Mouse (Mus musculus): ENCODE data around the gene Nrp2. TPM values are rescaled to one million over a fixed set of nuclear protein-coding genes. Genes with fewer than 3 reads are reported as not detected.

Nrp2 gene
- total and polyA plus RNA-seq, 3 experiments, result not detected

- H3K4me1 ChIP-seq (ENCODE audit: control insufficient read depth in 1 of 2, insufficient read depth in 2 of 2, low read length in 2 of 2), result no peaks in the 10 kb centered on the region
- TF ChIP-seq TCF12 (IDR thresholded peaks at IDR 0.05; ENCODE audit: low read depth, low read length) (no peak), MEF2A (IDR thresholded peaks at IDR 0.05; ENCODE audit: extremely low read depth, insufficient replicate concordance, low read depth, low read length, poor library complexity, severe bottlenecking) (no peak), MAZ (IDR thresholded peaks at IDR 0.05; ENCODE audit: low read depth, low read length) (no peak), MYB (IDR thresholded peaks at IDR 0.05; ENCODE audit: low read depth, low read length) (no peak), TAL1 (IDR thresholded peaks at IDR 0.05; ENCODE audit: low read length) (no peak), CTCF (IDR thresholded peaks at IDR 0.05 in 2 of 3, conservative IDR thresholded peaks at IDR 0.05 in 1 of 3; ENCODE audit: control insufficient read depth in 1 of 3, insufficient read depth in 1 of 3, low read depth in 2 of 3, low read length in 3 of 3, poor library complexity in 1 of 3, severe bottlenecking in 1 of 3) (no peak), E2F4 (IDR thresholded peaks at IDR 0.05; ENCODE audit: borderline replicate concordance, low read depth, low read length) (no peak), BHLHE40 (IDR thresholded peaks at IDR 0.05; ENCODE audit: borderline replicate concordance, low read depth, low read length) (no peak), KAT2A (conservative IDR thresholded peaks at IDR 0.05; ENCODE audit: low read depth, low read length) (no peak), ZKSCAN1 (IDR thresholded peaks at IDR 0.05; ENCODE audit: low read depth, low read length) (no peak), USF1 (IDR thresholded peaks at IDR 0.05; ENCODE audit: low read depth, low read length) (no peak), NRF1 (IDR thresholded peaks at IDR 0.05; ENCODE audit: insufficient read depth, low read depth, low read length, poor library complexity, severe bottlenecking) (no peak)
- no peak overlapping the region for H3K27ac ChIP-seq (ENCODE audit: control insufficient read depth, low read depth, low read length)
- no peaks in the 10 kb centered on the region; the same call in 1 of the 2 replicates for H3K9me3 ChIP-seq (replicated peaks; ENCODE audit: insufficient read depth, low read length)
- DNase-seq (ENCODE audit: low read depth, low spot score), result no peak
- H3K36me3 ChIP-seq (ENCODE audit: control insufficient read depth in 1 of 2, insufficient read depth in 2 of 2, low read length in 2 of 2), result no peaks in the 10 kb centered on the region
- no peak overlapping the region for H3K9ac ChIP-seq (ENCODE audit: control insufficient read depth, low read depth, low read length, poor library complexity, severe bottlenecking)
- no peaks in the 10 kb centered on the region for H3K79me2 ChIP-seq (ENCODE audit: control insufficient read depth, insufficient read depth, low read length, poor library complexity)
- H3K4me3 ChIP-seq (ENCODE audit: control insufficient read depth in 1 of 2, insufficient read depth in 1 of 2, low read depth in 2 of 2, low read length in 2 of 2), result no peak overlapping the region
- no peaks in the 10 kb centered on the region for H3K27me3 ChIP-seq (ENCODE audit: control insufficient read depth in 1 of 2, insufficient read depth in 2 of 2, low read length in 2 of 2)
Observed at GRCm38 (mm10) chr1:62829690-62830417, 126.8 kb downstream of the Nrp2 start.

GRCm38 (mm10) chr1:62830418-62830769 is 127.3 kb downstream of the Nrp2 start:
- H3K36me3 ChIP-seq (ENCODE audit: control insufficient read depth in 1 of 2, insufficient read depth in 2 of 2, low read length in 2 of 2), result no peaks in the 10 kb centered on the region
- no peak overlapping the region for H3K9ac ChIP-seq (ENCODE audit: control insufficient read depth, low read depth, low read length, poor library complexity, severe bottlenecking)
- no peak for TF ChIP-seq BHLHE40 (IDR thresholded peaks at IDR 0.05; ENCODE audit: borderline replicate concordance, low read depth, low read length)
- no peak for TF ChIP-seq ELF1 (IDR thresholded peaks at IDR 0.05; ENCODE audit: low read depth, low read length)
- TF ChIP-seq MYC (IDR thresholded peaks at IDR 0.05; ENCODE audit: low read depth, low read length), result no peak
- TF ChIP-seq E2F4 (IDR thresholded peaks at IDR 0.05; ENCODE audit: borderline replicate concordance, low read depth, low read length), result no peak
- TF ChIP-seq EP300 (IDR thresholded peaks at IDR 0.05; ENCODE audit: low read depth in 1 of 2, low read length in 2 of 2), result no peak
- TF ChIP-seq USF2 (IDR thresholded peaks at IDR 0.05; ENCODE audit: borderline replicate concordance in 1 of 2, insufficient read depth in 1 of 2, low read depth in 1 of 2, low read length in 2 of 2), result no peak
- TF ChIP-seq SMC3 (IDR thresholded peaks at IDR 0.05; ENCODE audit: low read depth, low read length), result no peak
- TF ChIP-seq USF1 (IDR thresholded peaks at IDR 0.05; ENCODE audit: low read depth, low read length), result no peak
- no peak for TF ChIP-seq RCOR1 (IDR thresholded peaks at IDR 0.05; ENCODE audit: low read depth, low read length)
- TF ChIP-seq MXI1 (IDR thresholded peaks at IDR 0.05; ENCODE audit: low read depth, low read length), result no peak
- TF ChIP-seq ZKSCAN1 (IDR thresholded peaks at IDR 0.05; ENCODE audit: low read depth, low read length), result no peak
- TF ChIP-seq POLR2A (IDR thresholded peaks at IDR 0.05; ENCODE audit: control insufficient read depth in 1 of 2, insufficient read depth in 1 of 2, low read depth in 1 of 2, low read length in 2 of 2, poor library complexity in 1 of 2), result no peak
- no peak for TF ChIP-seq GABPA (IDR thresholded peaks at IDR 0.05; ENCODE audit: low read depth, low read length)
- no peaks in the 10 kb centered on the region for H3K79me2 ChIP-seq (ENCODE audit: control insufficient read depth, insufficient read depth, low read length, poor library complexity)
- H3K4me1 ChIP-seq (ENCODE audit: control insufficient read depth in 1 of 2, insufficient read depth in 2 of 2, low read length in 2 of 2), result no peaks in the 10 kb centered on the region
- no peak for DNase-seq (ENCODE audit: low read depth, low spot score)
- H3K27me3 ChIP-seq (ENCODE audit: control insufficient read depth in 1 of 2, insufficient read depth in 2 of 2, low read length in 2 of 2), result no peaks in the 10 kb centered on the region
- no peaks in the 10 kb centered on the region; the same call in 1 of the 2 replicates for H3K9me3 ChIP-seq (replicated peaks; ENCODE audit: insufficient read depth, low read length)
- no peak overlapping the region for H3K27ac ChIP-seq (ENCODE audit: control insufficient read depth, low read depth, low read length)
- H3K4me3 ChIP-seq (ENCODE audit: control insufficient read depth in 1 of 2, insufficient read depth in 1 of 2, low read depth in 2 of 2, low read length in 2 of 2), result no peak overlapping the region
